ENCODE assay signal across 21 mouse cellular contexts in the genomic region with DNA sequence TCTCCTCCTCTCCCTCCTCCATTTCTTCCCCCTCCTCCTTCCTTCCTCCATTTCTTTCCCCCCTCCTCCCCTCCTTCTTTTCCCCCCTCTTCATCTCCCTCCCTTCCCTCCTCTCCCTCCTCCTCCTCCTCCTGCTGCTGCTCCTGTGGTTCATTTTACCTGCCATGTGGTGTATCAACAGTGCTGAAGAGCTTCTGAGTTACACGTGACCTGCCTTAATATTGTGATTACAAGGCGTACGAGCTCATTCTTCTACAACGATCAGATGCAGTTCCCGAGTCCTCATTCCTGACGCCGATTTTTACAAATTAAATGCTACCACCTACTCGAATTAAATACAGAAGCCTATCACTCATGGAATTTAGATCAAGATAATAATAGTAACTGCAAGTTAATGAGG.
DNase-seq lines count a peak whose midpoint lies in the region; ATAC-seq and TF ChIP-seq lines count a peak whose summit lies in the region.
"Had no signal": no experiment of that assay in that cellular context is flagged by ENCODE, and none has a peak within 500 bp of the region (broad histone marks: within the 10 kb centered on the region; RNA-seq: fewer than 3 reads in every experiment).

No protein-coding gene starts in this region.

- no peaks in the 10 kb centered on the region for H3K36me3 ChIP-seq in forebrain, embryonic 15.5 days
- no peaks in the 10 kb centered on the region for H3K36me3 ChIP-seq in forebrain, embryonic 13.5 days (ENCODE audit: poor library complexity, severe bottlenecking)
- no peaks in the 10 kb centered on the region for H3K36me3 ChIP-seq in hindbrain, embryonic 16.5 days (ENCODE audit: control insufficient read depth, insufficient read depth, low read length)
- no peaks in the 10 kb centered on the region for H3K36me3 ChIP-seq in hindbrain, embryonic 11.5 days (ENCODE audit: control insufficient read depth, insufficient read depth, low read length)
- no peaks in the 10 kb centered on the region for H3K36me3 ChIP-seq in limb, embryonic 13.5 days
- no peaks in the 10 kb centered on the region for H3K36me3 ChIP-seq in liver, embryonic 12.5 days
- H3K36me3 ChIP-seq: liver, embryonic 15.5 days; lung, embryonic 15.5 days had no signal

- no peaks in the 10 kb centered on the region for H3K27me3 ChIP-seq in forebrain, embryonic 15.5 days
- H3K27me3 ChIP-seq in forebrain, embryonic 13.5 days = no peaks in the 10 kb centered on the region
- no peaks in the 10 kb centered on the region for H3K27me3 ChIP-seq in hindbrain, embryonic 16.5 days (replicated peaks; ENCODE audit: control insufficient read depth, insufficient read depth, low read length)
- H3K27me3 ChIP-seq in hindbrain, embryonic 11.5 days (ENCODE audit: control insufficient read depth, insufficient read depth, low read length) = no peaks in the 10 kb centered on the region
- H3K27me3 ChIP-seq in limb, embryonic 13.5 days = no peaks in the 10 kb centered on the region
- H3K27me3 ChIP-seq in liver, embryonic 12.5 days (replicated peaks) = peaks cover 56% of the 10 kb centered on the region
- H3K27me3 ChIP-seq: lung, embryonic 15.5 days had no signal

- no peak for TF ChIP-seq CTCF in brain, embryonic 14.5 days (IDR thresholded peaks at IDR 0.05; ENCODE audit: borderline replicate concordance, extremely low read depth, insufficient read depth, insufficient read length)

- DNase-seq in hindbrain, embryonic 11.5 days (ENCODE audit: low spot score) = no peak
- DNase-seq in brain, embryonic 14.5 days (ENCODE audit: low read depth) = peak; percentile 51
- DNase-seq: adrenal gland, postnatal 14 days; cerebellum, adult 9-10 months; gastrocnemius, adult 2 months; heart, postnatal 36 days; kidney, adult 9 months; kidney, postnatal 14 days; layer of hippocampus, postnatal 36 days; lung, postnatal 4 days; midbrain, embryonic 14.5 days had no signal

- ATAC-seq in forebrain, embryonic 15.5 days (replicated peaks) = 0 out of 2 replicates have a peak, but pooled peaks have one; percentile 58
- no peak for ATAC-seq in forebrain, embryonic 13.5 days
- ATAC-seq in hindbrain, embryonic 16.5 days = no peak
- ATAC-seq in hindbrain, embryonic 11.5 days (ENCODE audit: low FRiP score) = no peak
- no peak for ATAC-seq in limb, embryonic 13.5 days (ENCODE audit: low FRiP score, low read depth)
- ATAC-seq in liver, embryonic 12.5 days = no peak
- ATAC-seq: CD4-positive, CD25-positive, alpha-beta regulatory T cell, adult 4 months had no signal

- WGBS in forebrain, embryonic 15.5 days = 22% methylated on average over 8 of the region's 8 CpGs
- WGBS in forebrain, embryonic 13.5 days = 54% methylated on average over 8 of the region's 8 CpGs
- WGBS in hindbrain, embryonic 16.5 days = 58% methylated on average over 8 of the region's 8 CpGs
- 85% methylated on average over 8 of the region's 8 CpGs for WGBS in hindbrain, embryonic 11.5 days
- WGBS in limb, embryonic 13.5 days = 29% methylated on average over 8 of the region's 8 CpGs
- 60% methylated on average over 8 of the region's 8 CpGs for WGBS in liver, embryonic 12.5 days (ENCODE audit: insufficient replicate concordance)

- no peaks in the 10 kb centered on the region for H3K9me3 ChIP-seq in forebrain, embryonic 15.5 days
- H3K9me3 ChIP-seq in forebrain, embryonic 13.5 days (replicated peaks) = no peaks in the 10 kb centered on the region
- H3K9me3 ChIP-seq in hindbrain, embryonic 16.5 days (ENCODE audit: control insufficient read depth, low read length) = no peaks in the 10 kb centered on the region
- H3K9me3 ChIP-seq in hindbrain, embryonic 11.5 days (ENCODE audit: control insufficient read depth, low read length) = no peaks in the 10 kb centered on the region
- no peaks in the 10 kb centered on the region for H3K9me3 ChIP-seq in limb, embryonic 13.5 days
- H3K9me3 ChIP-seq in liver, embryonic 12.5 days (replicated peaks) = no peaks in the 10 kb centered on the region
- H3K9me3 ChIP-seq: liver, embryonic 15.5 days; lung, embryonic 15.5 days had no signal

- no peak for TF ChIP-seq POLR2A in brain, embryonic 14.5 days (IDR thresholded peaks at IDR 0.05; ENCODE audit: borderline replicate concordance, extremely low read depth, insufficient read depth, insufficient read length, poor library complexity, severe bottlenecking)

- H3K4me2 ChIP-seq in forebrain, embryonic 15.5 days (replicated peaks) = no peak overlapping the region; the same call in 1 of the 2 replicates
- no peak overlapping the region for H3K4me2 ChIP-seq in forebrain, embryonic 13.5 days
- H3K4me2 ChIP-seq in hindbrain, embryonic 16.5 days (ENCODE audit: low read length) = peak overlapping the region; percentile 24
- no peak overlapping the region for H3K4me2 ChIP-seq in hindbrain, embryonic 11.5 days (replicated peaks; ENCODE audit: low read depth, low read length)
- H3K4me2 ChIP-seq in limb, embryonic 13.5 days (replicated peaks) = peak overlapping the region; percentile 40
- no peak overlapping the region for H3K4me2 ChIP-seq in liver, embryonic 12.5 days
- H3K4me2 ChIP-seq: liver, embryonic 15.5 days; lung, embryonic 15.5 days had no signal

- no peak overlapping the region for H3K27ac ChIP-seq in forebrain, embryonic 15.5 days (replicated peaks)
- no peak overlapping the region for H3K27ac ChIP-seq in forebrain, embryonic 13.5 days
- no peak overlapping the region for H3K27ac ChIP-seq in hindbrain, embryonic 16.5 days (ENCODE audit: low read depth, low read length)
- no peak overlapping the region for H3K27ac ChIP-seq in hindbrain, embryonic 11.5 days (ENCODE audit: low read depth, low read length)
- no peak overlapping the region for H3K27ac ChIP-seq in limb, embryonic 13.5 days
- H3K27ac ChIP-seq in liver, embryonic 12.5 days = no peak overlapping the region
- H3K27ac ChIP-seq: gastrocnemius, adult 2 months; liver, embryonic 15.5 days; lung, embryonic 15.5 days; stomach, postnatal 0 days had no signal

- H3K9ac ChIP-seq in forebrain, embryonic 15.5 days (replicated peaks) = no peak overlapping the region
- H3K9ac ChIP-seq in forebrain, embryonic 13.5 days = no peak overlapping the region
- no peak overlapping the region for H3K9ac ChIP-seq in hindbrain, embryonic 16.5 days (ENCODE audit: low read depth, low read length)
- no peak overlapping the region for H3K9ac ChIP-seq in hindbrain, embryonic 11.5 days (ENCODE audit: low read depth, low read length)
- no peak overlapping the region for H3K9ac ChIP-seq in limb, embryonic 13.5 days
- no peak overlapping the region for H3K9ac ChIP-seq in liver, embryonic 12.5 days
- H3K9ac ChIP-seq: liver, embryonic 15.5 days; lung, embryonic 15.5 days had no signal

- no peak overlapping the region for H3K4me3 ChIP-seq in forebrain, embryonic 15.5 days
- no peak overlapping the region for H3K4me3 ChIP-seq in forebrain, embryonic 13.5 days
- no peak overlapping the region for H3K4me3 ChIP-seq in hindbrain, embryonic 16.5 days (ENCODE audit: low read length)
- no peak overlapping the region for H3K4me3 ChIP-seq in hindbrain, embryonic 11.5 days (ENCODE audit: low read depth, low read length)
- H3K4me3 ChIP-seq in limb, embryonic 13.5 days = no peak overlapping the region
- no peak overlapping the region for H3K4me3 ChIP-seq in liver, embryonic 12.5 days
- H3K4me3 ChIP-seq: gastrocnemius, adult 2 months; liver, embryonic 15.5 days; lung, embryonic 15.5 days; myocyte had no signal

- no peaks in the 10 kb centered on the region for H3K4me1 ChIP-seq in forebrain, embryonic 15.5 days
- peaks cover 18% of the 10 kb centered on the region for H3K4me1 ChIP-seq in forebrain, embryonic 13.5 days
- peaks cover 7% of the 10 kb centered on the region; the same call in 1 of the 2 replicates for H3K4me1 ChIP-seq in hindbrain, embryonic 16.5 days (ENCODE audit: control insufficient read depth, insufficient read depth, low read depth, low read length)
- H3K4me1 ChIP-seq in hindbrain, embryonic 11.5 days (replicated peaks; ENCODE audit: control insufficient read depth, insufficient read depth, low read length) = no peaks in the 10 kb centered on the region
- H3K4me1 ChIP-seq in limb, embryonic 13.5 days = peaks cover 31% of the 10 kb centered on the region
- H3K4me1 ChIP-seq in liver, embryonic 12.5 days = no peaks in the 10 kb centered on the region
- H3K4me1 ChIP-seq: liver, embryonic 15.5 days; lung, embryonic 15.5 days had no signal

Comparison
In these comparisons a context has a peak if more than half of its experiments do, and no peak if none do; other contexts are left out.
1. H3K4me2 ChIP-seq: peak in hindbrain, embryonic 16.5 days (single experiment) and limb, embryonic 13.5 days (single experiment); none in forebrain, embryonic 15.5 days (single experiment), forebrain, embryonic 13.5 days (single experiment), hindbrain, embryonic 11.5 days (single experiment) and liver, embryonic 12.5 days (single experiment).